Mouse (Mus musculus) naive thymus-derived CD4-positive, alpha-beta T cell, adult 2 months (primary cell): ENCODE data around the gene Zhx3.

ENCODE experiments used
- DNase-seq: peaks from one replicate; pipeline ENCODE4 v3.0.0-alpha.2; 2011; ENCODE audit warnings: low read depth

The Zhx3 gene

DNA sequence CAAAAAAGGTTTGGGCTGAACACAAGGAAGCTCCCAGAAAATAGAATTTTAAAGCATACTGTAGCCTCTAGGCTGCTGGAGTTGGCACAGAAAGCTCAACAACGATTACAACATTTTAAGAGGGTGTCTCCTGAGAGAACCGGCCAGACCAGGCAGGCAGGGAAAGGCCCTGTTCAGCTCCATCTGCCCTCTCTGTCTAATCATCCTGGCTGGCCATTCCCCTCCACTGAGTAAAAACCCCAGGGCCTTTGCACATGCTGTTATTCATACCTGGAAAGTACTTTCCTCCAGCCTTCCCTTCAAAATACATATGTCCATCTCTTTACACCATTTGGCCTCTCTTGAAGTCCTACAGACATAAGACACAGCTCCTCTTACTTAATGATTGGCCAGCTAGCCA is 143.4 kb downstream of the Zhx3 start:
- DNase-seq, result no peak

DNA sequence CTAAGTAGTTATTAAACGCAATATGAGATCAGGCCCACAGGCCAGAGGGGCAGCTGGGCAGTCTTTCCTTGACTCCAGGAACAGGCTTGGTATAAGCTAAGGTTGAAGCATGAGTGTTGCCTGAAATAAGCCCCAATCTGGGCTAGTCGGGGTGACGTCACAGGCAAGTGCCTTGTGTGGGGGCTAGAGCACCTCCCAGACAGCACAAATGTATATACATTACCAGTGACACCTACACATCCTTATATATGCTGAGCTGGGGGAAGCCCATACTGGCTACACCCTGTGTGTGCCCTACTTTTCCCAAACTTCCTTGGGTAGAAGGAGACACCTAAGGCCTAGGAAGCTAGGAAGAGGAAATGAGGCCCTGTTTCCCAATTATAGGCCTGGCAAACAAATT is 143.8 kb downstream of the Zhx3 start:
- DNase-seq, result no peak

DNA sequence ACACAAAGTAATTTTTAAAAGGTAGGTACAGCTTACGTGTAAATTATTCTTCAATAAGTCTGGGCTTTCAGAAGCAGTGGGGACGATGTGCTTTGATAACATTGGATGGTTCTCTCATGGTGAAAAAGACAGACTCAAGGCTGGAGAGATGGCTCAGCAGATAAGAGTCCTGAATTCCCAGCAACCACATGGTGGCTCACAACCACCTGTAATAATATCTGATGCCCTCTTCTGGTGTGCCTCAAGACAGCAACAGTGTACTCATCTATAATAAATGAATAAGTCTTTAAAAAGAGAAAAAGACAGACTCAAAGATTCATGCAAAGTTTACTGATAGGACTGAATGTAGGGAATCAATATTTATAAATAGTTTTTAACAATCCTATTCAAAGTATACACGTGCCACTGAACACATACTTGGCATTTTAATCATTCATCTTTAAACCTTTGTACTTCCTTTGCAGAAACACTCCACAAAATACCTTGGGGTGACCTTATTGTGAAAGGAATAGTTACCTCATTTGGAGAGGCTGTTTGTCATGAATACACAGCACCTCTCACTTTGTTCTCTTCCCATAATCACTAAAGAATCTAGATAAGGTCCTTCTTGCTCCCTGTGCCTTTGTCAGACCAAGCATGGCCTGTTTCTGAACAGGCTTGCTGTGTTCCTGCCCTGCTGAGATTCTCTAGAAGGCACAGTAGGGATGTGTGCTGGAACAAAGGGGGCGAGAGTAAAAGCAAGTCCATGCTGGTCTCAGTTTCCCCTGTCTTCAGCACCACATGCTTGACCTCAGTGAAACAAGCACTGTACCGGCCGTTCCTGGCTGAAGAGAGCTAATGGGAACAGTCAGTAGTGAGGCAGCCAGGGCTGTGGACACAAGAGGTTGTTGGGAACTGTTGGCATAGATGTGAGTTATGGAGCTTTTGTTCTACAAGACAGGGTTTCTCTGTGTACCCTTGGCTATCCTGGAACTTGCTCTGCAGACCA is 146.6 kb downstream of the Zhx3 start:
- no peak for DNase-seq

- no peak for DNase-seq
Measured at GRCm38 (mm10) chr2:160724536-160724935, 148.3 kb downstream of the Zhx3 start.

- no peak for DNase-seq
Measured at GRCm38 (mm10) chr2:160723613-160724375, 149.0 kb downstream of the Zhx3 start.

DNA sequence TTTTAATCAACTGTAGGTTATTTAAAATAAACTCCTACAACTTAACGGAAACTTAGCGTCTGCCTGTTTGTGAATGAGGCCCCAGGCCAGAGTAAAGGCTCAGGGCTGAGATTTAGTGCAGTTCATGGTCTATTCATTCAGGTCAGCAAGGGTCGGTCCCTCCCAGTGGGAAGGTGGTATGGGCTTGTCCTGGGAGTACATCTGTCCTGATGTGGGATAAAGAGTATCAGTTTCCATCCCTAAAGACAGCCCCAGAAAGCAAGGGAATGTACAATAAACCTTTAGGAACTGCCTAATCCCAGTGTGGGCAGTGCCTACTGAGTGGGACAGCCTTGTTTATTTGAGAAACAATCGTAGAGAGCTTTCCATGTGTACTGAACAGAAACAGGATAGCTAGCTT is 150.1 kb downstream of the Zhx3 start:
- no peak for DNase-seq

GRCm38 (mm10) chr2:160718811-160719210 is 154.0 kb downstream of the Zhx3 start:
- no peak for DNase-seq

- DNase-seq, result peak; percentile 83
Measured at GRCm38 (mm10) chr2:160717269-160717668, 155.5 kb downstream of the Zhx3 start.

DNA sequence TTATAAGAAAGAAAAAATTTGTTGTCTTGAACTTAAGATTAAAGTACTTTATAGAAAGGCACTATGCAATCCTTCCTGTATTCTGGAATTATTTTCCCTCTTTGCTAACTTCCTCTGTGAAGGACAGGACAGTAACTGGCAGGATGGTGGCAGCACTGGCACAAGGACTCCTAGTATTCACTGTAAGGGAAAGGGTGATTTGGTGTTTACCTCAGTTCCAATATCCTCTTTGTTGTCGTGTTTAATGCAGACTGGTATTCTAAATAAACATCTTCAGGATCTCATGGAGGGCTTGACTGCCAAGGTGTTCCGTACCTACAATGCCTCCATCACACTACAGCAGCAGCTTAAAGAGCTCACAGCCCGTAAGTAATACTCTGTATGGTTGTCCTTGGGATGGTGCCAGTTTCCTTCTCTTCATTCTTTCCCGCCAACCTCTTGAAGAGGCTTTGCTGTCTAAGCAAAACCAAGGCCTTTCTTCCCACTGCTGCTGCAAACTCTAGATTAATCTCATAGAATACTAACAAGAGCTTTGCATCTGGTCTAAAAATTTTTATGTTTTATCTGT is 157.3 kb downstream of the Zhx3 start:
- no peak for DNase-seq

- DNase-seq, result no peak
Measured at GRCm38 (mm10) chr2:160707673-160708072, 165.1 kb downstream of the Zhx3 start.

DNA sequence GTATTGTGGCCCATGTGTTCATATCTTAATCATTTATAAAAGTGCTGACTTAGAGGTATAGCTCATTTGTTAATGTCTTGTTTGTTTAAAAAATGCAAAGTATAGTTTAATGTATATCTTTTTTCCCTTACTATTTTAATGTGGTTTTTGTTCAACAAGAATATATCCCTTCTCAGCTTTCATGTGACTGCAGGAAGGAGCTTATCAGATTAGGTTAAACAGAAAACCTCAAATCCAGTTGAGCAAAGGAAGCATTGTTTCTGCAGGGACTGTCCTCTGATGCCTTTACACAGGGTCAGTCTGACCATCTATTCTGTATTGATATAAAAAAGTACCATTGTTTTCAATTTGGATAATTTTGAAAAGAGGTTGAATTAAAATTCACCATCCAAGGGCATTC is 170.0 kb downstream of the Zhx3 start:
- DNase-seq, result no peak

- DNase-seq, result peak; percentile 57
Measured at GRCm38 (mm10) chr2:160701603-160702002, 171.2 kb downstream of the Zhx3 start.

DNA sequence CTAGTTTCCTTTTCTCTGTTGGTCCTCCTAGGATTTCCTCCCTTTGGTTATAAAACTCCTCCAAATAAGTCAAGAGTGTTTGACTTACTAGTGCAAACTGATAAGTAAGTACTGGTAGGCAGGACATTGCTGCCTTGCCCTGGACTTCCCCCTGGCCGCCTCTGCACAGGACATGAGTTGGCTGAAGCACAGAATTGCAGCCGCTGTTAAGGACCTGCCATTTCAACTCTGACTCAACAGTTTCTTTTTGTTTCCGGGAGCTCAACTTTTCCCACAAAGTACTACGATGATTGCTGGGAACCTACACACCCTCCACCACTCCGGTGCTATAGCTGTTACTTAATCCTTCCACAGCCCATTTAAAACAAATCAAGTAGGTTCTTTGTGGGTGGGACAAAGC is 172.5 kb downstream of the Zhx3 start:
- no peak for DNase-seq
